Mouse (Mus musculus) small intestine, adult 2 months (tissue): ENCODE data around the gene Pwwp2a.

Source experiments
- CTCF ChIP-seq: fragments of 200-500 bp; IDR thresholded peaks from 2 replicates; pipeline ENCODE4 v1.5.1; 2012; ENCODE audit warnings: low read depth, mild to moderate bottlenecking, control low read depth, inconsistent platforms, low read length, moderate library complexity, mixed read lengths; ENCODE audit not compliant: insufficient replicate concordance, insufficient read length; ENCODE audit errors: extremely low read depth
- POLR2A ChIP-seq: fragments of 200-500 bp; IDR thresholded peaks from 2 replicates; pipeline ENCODE4 v1.6.1; 2012; ENCODE audit warnings: low read depth, mild to moderate bottlenecking, control low read depth, inconsistent platforms, low read length, moderate library complexity

GRCm38 (mm10) chr11:43643180-43643591 is 38.6 kb upstream of the Pwwp2a start:
- no peak for TF ChIP-seq CTCF
- no peak for TF ChIP-seq POLR2A
